Comparison of ENCODE assay signal across 11 mouse cellular contexts in genomic region chr8:12439044-12439443, GRCm38 (mm10). TPM values are rescaled to one million over a fixed set of nuclear protein-coding genes. Genes with fewer than 3 reads are reported as not detected.
DNase-seq lines count a peak whose midpoint lies in the region; ATAC-seq lines count a peak whose summit lies in the region.
"Had no signal": no experiment of that assay in that cellular context is flagged by ENCODE, and none has a peak within 500 bp of the region (broad histone marks: within the 10 kb centered on the region; RNA-seq: fewer than 3 reads in every experiment).

No protein-coding gene starts in this region.

- H3K36me3 ChIP-seq in midbrain, embryonic 12.5 days: no peaks in the 10 kb centered on the region
- no peaks in the 10 kb centered on the region for H3K36me3 ChIP-seq in midbrain, embryonic 15.5 days (replicated peaks)
- H3K36me3 ChIP-seq in forebrain, embryonic 11.5 days (ENCODE audit: control insufficient read depth, insufficient read depth, low read length): no peaks in the 10 kb centered on the region

- no peak overlapping the region for H3K27ac ChIP-seq in midbrain, embryonic 12.5 days (replicated peaks)
- H3K27ac ChIP-seq in midbrain, embryonic 15.5 days: no peak overlapping the region
- no peak overlapping the region; the same call in 1 of the 2 replicates for H3K27ac ChIP-seq in forebrain, embryonic 11.5 days (ENCODE audit: low read depth, low read length)
- H3K27ac ChIP-seq: stomach, postnatal 0 days had no signal

- 38% methylated on average over 4 of the region's 4 CpGs for WGBS in midbrain, embryonic 12.5 days
- WGBS in midbrain, embryonic 15.5 days: 26% methylated on average over 4 of the region's 4 CpGs
- 38% methylated on average over 4 of the region's 4 CpGs for WGBS in forebrain, embryonic 11.5 days

- peaks cover 16% of the 10 kb centered on the region; the same call in 1 of the 2 replicates for H3K4me1 ChIP-seq in midbrain, embryonic 12.5 days
- no peaks in the 10 kb centered on the region for H3K4me1 ChIP-seq in midbrain, embryonic 15.5 days
- peaks cover 5% of the 10 kb centered on the region; the same call in 1 of the 2 replicates for H3K4me1 ChIP-seq in forebrain, embryonic 11.5 days (replicated peaks; ENCODE audit: control insufficient read depth, insufficient read depth, low read length)

- H3K4me2 ChIP-seq in midbrain, embryonic 12.5 days (replicated peaks): no peak overlapping the region
- H3K4me2 ChIP-seq in midbrain, embryonic 15.5 days: no peak overlapping the region
- no peak overlapping the region for H3K4me2 ChIP-seq in forebrain, embryonic 11.5 days (ENCODE audit: low read depth, low read length, severe bottlenecking)
- H3K4me2 ChIP-seq: heart, embryonic 11.5 days had no signal

- peak; percentile 41; the same call in 1 of the 2 replicates for ATAC-seq in frontal cortex, adult (ENCODE audit: low TSS enrichment)
- peak; percentile 58; the same call in 1 of the 2 replicates for ATAC-seq in midbrain, embryonic 12.5 days (ENCODE audit: low FRiP score, low read depth)
- ATAC-seq in midbrain, embryonic 15.5 days (replicated peaks): no peak
- peak; percentile 58 for ATAC-seq in forebrain, embryonic 11.5 days (replicated peaks; ENCODE audit: low FRiP score)

- H3K4me3 ChIP-seq in midbrain, embryonic 12.5 days: no peak overlapping the region
- H3K4me3 ChIP-seq in midbrain, embryonic 15.5 days: no peak overlapping the region
- H3K4me3 ChIP-seq in forebrain, embryonic 11.5 days (ENCODE audit: low read depth, low read length): no peak overlapping the region

- DNase-seq in frontal cortex, postnatal 14 days (ENCODE audit: low spot score in 2 of 2): no peak
- DNase-seq in forebrain, embryonic 11.5 days (ENCODE audit: low spot score): peak; percentile 64
- peak; percentile 18 for DNase-seq in telencephalon, adult 2 months (ENCODE audit: low read depth, low spot score)
- no peak for DNase-seq in B cell, adult 2 months
- no peak for DNase-seq in spleen, postnatal 14 days (ENCODE audit: low spot score in 2 of 2)
- DNase-seq: lung, postnatal 10 days had no signal

- no peak overlapping the region for H3K9ac ChIP-seq in midbrain, embryonic 12.5 days (replicated peaks)
- no peak overlapping the region for H3K9ac ChIP-seq in midbrain, embryonic 15.5 days
- no peak overlapping the region for H3K9ac ChIP-seq in forebrain, embryonic 11.5 days (ENCODE audit: low read length)

- peaks cover 13% of the 10 kb centered on the region for H3K27me3 ChIP-seq in midbrain, embryonic 12.5 days
- peaks cover 3% of the 10 kb centered on the region; the same call in 1 of the 2 replicates for H3K27me3 ChIP-seq in midbrain, embryonic 15.5 days (replicated peaks)
- H3K27me3 ChIP-seq in forebrain, embryonic 11.5 days (ENCODE audit: control insufficient read depth, insufficient read depth, low read length): no peaks in the 10 kb centered on the region

- no peaks in the 10 kb centered on the region for H3K9me3 ChIP-seq in midbrain, embryonic 12.5 days
- no peaks in the 10 kb centered on the region for H3K9me3 ChIP-seq in midbrain, embryonic 15.5 days
- no peaks in the 10 kb centered on the region for H3K9me3 ChIP-seq in forebrain, embryonic 11.5 days (ENCODE audit: control insufficient read depth, low read length)

RNA-seq across cellular contexts. Expression of gene Sox1, which starts 43.9 kb away (rescaled TPM):
- 6.5 and 8.4 TPM in 2 replicates for polyA plus RNA-seq in midbrain, embryonic 12.5 days (2016; fragmentation: Nextera tagmentation; extraction: Ambion mirVana)
- 2.2 and 2.4 TPM in 2 replicates for polyA plus RNA-seq in midbrain, embryonic 15.5 days (2015; fragmentation: Nextera tagmentation; extraction: Ambion mirVana)
- 11.3 and 12.4 TPM in 2 replicates for polyA plus RNA-seq in forebrain, embryonic 11.5 days (2014; fragmentation: Nextera tagmentation; extraction: Ambion mirVana)
- polyA plus RNA-seq: heart, embryonic 11.5 days; stomach, postnatal 0 days had no signal

Comparison
In these comparisons a context has a peak if more than half of its experiments do, and no peak if none do; other contexts are left out.
1. DNase-seq: peak in forebrain, embryonic 11.5 days (single experiment) and telencephalon, adult 2 months (single experiment); none in frontal cortex, postnatal 14 days (0 of 2), B cell, adult 2 months (0 of 2) and spleen, postnatal 14 days (0 of 2).